Mouse (Mus musculus) forebrain, postnatal 0 days (tissue): Measurements from ENCODE around the gene Crocc. TPM values are rescaled to one million over a fixed set of nuclear protein-coding genes. Genes with fewer than 3 reads are reported as not detected.

ENCODE experiments used
- ATAC-seq: fragments of 200-750 bp; cut with Nextera tagmentation; 2 replicates; pipeline ENCODE4 v1.8.0; 2017; ENCODE audit warnings: mild to moderate bottlenecking, moderate library complexity
- DNase-seq: peaks from one replicate; pipeline ENCODE4 v3.0.0-alpha.2; 2015
- H3K27ac ChIP-seq: fragments of 300-500 bp; sonication (generic); 2 replicates; pipeline ENCODE4 v1.5.1; 2014; ENCODE audit warnings: low read depth, mild to moderate bottlenecking, antibody characterized with exemption, low read length, moderate library complexity, mixed read lengths
- H3K27me3 ChIP-seq: fragments of 300-500 bp; sonication (generic); 2 replicates; pipeline ENCODE4 v1.6.1; 2014; ENCODE audit warnings: mild to moderate bottlenecking, low read length, mixed read lengths; ENCODE audit not compliant: insufficient read depth
- H3K36me3 ChIP-seq: fragments of 300-500 bp; sonication (generic); 2 replicates; pipeline ENCODE4 v1.6.1; 2014; ENCODE audit warnings: mild to moderate bottlenecking, moderate library complexity; ENCODE audit not compliant: insufficient read depth
- H3K4me1 ChIP-seq: fragments of 300-500 bp; sonication (generic); 2 replicates; pipeline ENCODE4 v1.6.1; 2014; ENCODE audit warnings: antibody characterized with exemption; ENCODE audit not compliant: insufficient read depth
- H3K4me2 ChIP-seq: fragments of 300-500 bp; sonication (generic); 2 replicates; pipeline ENCODE4 v1.6.1; 2014; ENCODE audit warnings: low read depth, mild to moderate bottlenecking, moderate library complexity
- H3K4me3 ChIP-seq: fragments of 300-500 bp; sonication (generic); 2 replicates; pipeline ENCODE4 v1.5.1; 2014; ENCODE audit warnings: low read depth, low read length, mixed read lengths
- H3K9ac ChIP-seq: fragments of 300-500 bp; sonication (generic); 2 replicates; pipeline ENCODE4 v1.6.1; 2014; ENCODE audit warnings: mild to moderate bottlenecking
- H3K9me3 ChIP-seq: fragments of 300-500 bp; sonication (generic); 2 replicates; pipeline ENCODE4 v1.6.1; 2016; ENCODE audit warnings: low read length
- CTCF ChIP-seq: sonication (generic); IDR thresholded peaks from 2 replicates; pipeline ENCODE4 v1.5.1; 2016; ENCODE audit warnings: antibody characterized with exemption, control low read depth, low read depth
- WGBS: fragments of 180-500 bp; shearing (Covaris S2); extraction: QIAGEN DNeasy Blood & Tissue Kit; methylation state at CpG from one replicate; pipeline ENCODE4 v1.1.7; 2014; 5-methylcytosine and 5-hydroxymethylcytosine counted together
- polyA plus RNA-seq: library from polyadenylated mRNA; unstranded; fragments of >200 nt; fragmentation: Nextera tagmentation; extraction: Ambion mirVana; gene quantifications from 2 replicates; pipeline ENCODE4 v1.2.1, GENCODE M21; 2015
- total RNA-seq: library from RNA; depleted of rRNA; stranded (reverse); fragments of >200 nt; gene quantifications from 2 replicates; pipeline ENCODE4 v1.2.3, GENCODE M21; 2014

The Crocc gene
- total and polyA plus RNA-seq, 2 experiments from 2014 or later, result 3.8 to 43.0 TPM

- Histone ChIP-seq H3K4me1 (peaks cover 26% of the 10 kb centered on the region), H3K36me3 (no peaks in the 10 kb centered on the region), H3K9ac (no peak overlapping the region), H3K4me2 (no peak overlapping the region), H3K4me3 (no peak overlapping the region), H3K9me3 (no peaks in the 10 kb centered on the region), H3K27me3 (no peaks in the 10 kb centered on the region), H3K27ac (no peak overlapping the region)
- 93% methylated on average over 10 of the region's 10 CpGs for WGBS
- no peak for ATAC-seq
- no peak for DNase-seq
- no peak for TF ChIP-seq CTCF
Measured at GRCm38 (mm10) chr4:141056970-141057369, 3.4 kb downstream of the Crocc start.

- 7% methylated on average over 17 of the region's 17 CpGs for WGBS
- Histone ChIP-seq H3K9me3 (no peaks in the 10 kb centered on the region), H3K4me3 (peak overlapping the region; percentile 24), H3K9ac (peak overlapping the region; percentile 54), H3K4me1 (peaks cover 40% of the 10 kb centered on the region), H3K36me3 (no peaks in the 10 kb centered on the region), H3K27ac (peak overlapping the region; percentile 89), H3K27me3 (no peaks in the 10 kb centered on the region), H3K4me2 (peak overlapping the region; percentile 49)
- DNase-seq (peak; percentile 85), ATAC-seq (peak; percentile 86)
- TF ChIP-seq CTCF, result no peak
Measured at GRCm38 (mm10) chr4:141053568-141054161, 6.7 kb downstream of the Crocc start.

GRCm38 (mm10) chr4:141053138-141053537, 7.2 kb downstream of the Crocc start:
- Histone ChIP-seq H3K27ac (peak overlapping the region; percentile 89), H3K36me3 (no peaks in the 10 kb centered on the region), H3K4me3 (peak overlapping the region; percentile 24), H3K4me2 (peak overlapping the region; percentile 49), H3K27me3 (no peaks in the 10 kb centered on the region), H3K9ac (peak overlapping the region; percentile 54), H3K4me1 (peaks cover 45% of the 10 kb centered on the region), H3K9me3 (no peaks in the 10 kb centered on the region)
- 19% methylated on average over 8 of the region's 8 CpGs for WGBS
- no peak for ATAC-seq
- no peak for TF ChIP-seq CTCF
- no peak for DNase-seq

GRCm38 (mm10) chr4:141052442-141052841, 7.9 kb downstream of the Crocc start:
- Histone ChIP-seq H3K9ac (peak overlapping the region; percentile 54; the same call in 1 of the 2 replicates), H3K9me3 (no peaks in the 10 kb centered on the region), H3K4me2 (peak overlapping the region; percentile 49), H3K36me3 (no peaks in the 10 kb centered on the region), H3K4me3 (no peak overlapping the region), H3K27ac (peak overlapping the region; percentile 89; the same call in 1 of the 2 replicates), H3K4me1 (peaks cover 45% of the 10 kb centered on the region), H3K27me3 (no peaks in the 10 kb centered on the region)
- DNase-seq (peak; percentile 47), ATAC-seq (no peak)
- 56% methylated on average over 12 of the region's 12 CpGs for WGBS
- TF ChIP-seq CTCF, result no peak

GRCm38 (mm10) chr4:141049476-141049835, 10.9 kb downstream of the Crocc start:
- peak overlapping the region; percentile 26 for H3K9ac ChIP-seq
- no peak overlapping the region for H3K4me3 ChIP-seq
- 12% methylated on average over 4 of the region's 4 CpGs for WGBS
- peaks cover 45% of the 10 kb centered on the region for H3K4me1 ChIP-seq
- H3K27me3 ChIP-seq, result no peaks in the 10 kb centered on the region
- DNase-seq, result peak; percentile 86
- H3K9me3 ChIP-seq, result no peaks in the 10 kb centered on the region
- peak overlapping the region; percentile 23 for H3K4me2 ChIP-seq
- H3K27ac ChIP-seq, result peak overlapping the region; percentile 82
- peak; percentile 73 for ATAC-seq
- TF ChIP-seq CTCF, result no peak
- H3K36me3 ChIP-seq, result peaks cover 15% of the 10 kb centered on the region

GRCm38 (mm10) chr4:141048810-141049475, 11.4 kb downstream of the Crocc start:
- ATAC-seq, result peak; percentile 24
- WGBS, result 22% methylated on average over 17 of the region's 17 CpGs

GRCm38 (mm10) chr4:141044816-141045215, 15.5 kb downstream of the Crocc start:
- WGBS, result 13% methylated on average over 8 of the region's 8 CpGs
- no peaks in the 10 kb centered on the region for H3K27me3 ChIP-seq
- TF ChIP-seq CTCF, result peak; percentile 89
- H3K4me3 ChIP-seq, result no peak overlapping the region
- H3K9ac ChIP-seq, result no peak overlapping the region
- H3K27ac ChIP-seq, result no peak overlapping the region
- peak; percentile 82 for DNase-seq
- peak; percentile 72 for ATAC-seq
- peaks cover 17% of the 10 kb centered on the region for H3K4me1 ChIP-seq
- peaks cover 40% of the 10 kb centered on the region for H3K36me3 ChIP-seq
- no peak overlapping the region for H3K4me2 ChIP-seq
- no peaks in the 10 kb centered on the region for H3K9me3 ChIP-seq

More at GRCm38 (mm10) chr4:141048810-141049475, 11.4 kb downstream of the Crocc start:
- Histone ChIP-seq H3K4me1 (peaks cover 40% of the 10 kb centered on the region), H3K36me3 (peaks cover 15% of the 10 kb centered on the region), H3K9me3 (no peaks in the 10 kb centered on the region), H3K4me3 (no peak overlapping the region), H3K27ac (peak overlapping the region; percentile 82), H3K9ac (peak overlapping the region; percentile 26), H3K27me3 (no peaks in the 10 kb centered on the region), H3K4me2 (peak overlapping the region; percentile 23)
- peak; percentile 70 for DNase-seq
- no peak for TF ChIP-seq CTCF
